Mouse (Mus musculus) limb, embryonic 11.5 days (tissue): ENCODE results near the gene Nol6. TPM values are rescaled to one million over a fixed set of nuclear protein-coding genes. Genes with fewer than 3 reads are reported as not detected.

ENCODE experiments used
- ATAC-seq: fragments of 200-750 bp; cut with Nextera tagmentation; 2 replicates; pipeline ENCODE4 v1.8.0; 2017; ENCODE audit warnings: low read depth; ENCODE audit not compliant: insufficient number of reproducible peaks, low FRiP score, low TSS enrichment
- DNase-seq: peaks from one replicate; pipeline ENCODE4 v3.0.0-alpha.2; 2015; ENCODE audit warnings: low spot score
- H3K27ac ChIP-seq: fragments of 300-500 bp; sonication (generic); replicated peaks from 2 replicates; pipeline ENCODE4 v1.5.1; 2014; ENCODE audit warnings: low read depth, mild to moderate bottlenecking, low read length
- H3K27me3 ChIP-seq: fragments of 300-500 bp; sonication (generic); 2 replicates; pipeline ENCODE4 v1.6.1; 2014; ENCODE audit warnings: mild to moderate bottlenecking, low read length, mixed read lengths; ENCODE audit not compliant: control insufficient read depth, insufficient read depth
- H3K36me3 ChIP-seq: fragments of 300-500 bp; sonication (generic); 2 replicates; pipeline ENCODE4 v1.6.1; 2014; ENCODE audit warnings: mild to moderate bottlenecking, low read length, moderate library complexity, mixed read lengths; ENCODE audit not compliant: control insufficient read depth, insufficient read depth
- H3K4me1 ChIP-seq: fragments of 300-500 bp; sonication (generic); 2 replicates; pipeline ENCODE4 v1.6.1; 2014; ENCODE audit warnings: low read length, mixed read lengths; ENCODE audit not compliant: control insufficient read depth, insufficient read depth
- H3K4me2 ChIP-seq: fragments of 300-500 bp; sonication (generic); 2 replicates; pipeline ENCODE4 v1.6.1; 2014; ENCODE audit warnings: low read depth, mild to moderate bottlenecking, moderate library complexity; ENCODE audit not compliant: severe bottlenecking
- H3K4me3 ChIP-seq: fragments of 300-500 bp; sonication (generic); 2 replicates; pipeline ENCODE4 v1.5.1; 2014; ENCODE audit warnings: low read depth, low read length
- H3K9ac ChIP-seq: fragments of 300-500 bp; sonication (generic); 2 replicates; pipeline ENCODE4 v1.6.1; 2014; ENCODE audit warnings: mild to moderate bottlenecking, low read length
- H3K9me3 ChIP-seq: fragments of 300-500 bp; sonication (generic); 2 replicates; pipeline ENCODE4 v1.6.1; 2016; ENCODE audit warnings: low read length; ENCODE audit not compliant: control insufficient read depth
- WGBS: fragments of 180-500 bp; shearing (Covaris S2); extraction: QIAGEN DNeasy Blood & Tissue Kit; methylation state at CpG from one replicate; pipeline ENCODE4 v1.1.7; 2014; 5-methylcytosine and 5-hydroxymethylcytosine counted together
- polyA plus RNA-seq: library from polyadenylated mRNA; unstranded; fragments of >200 nt; fragmentation: Nextera tagmentation; extraction: Ambion mirVana; gene quantifications from 2 replicates; pipeline ENCODE4 v1.2.1, GENCODE M21; 2014

Gene Nol6
- polyA plus RNA-seq, 1 experiment from 2014 or later, result 27.1 TPM

GRCm38 (mm10) chr4:41151186-41151585 is 26.9 kb upstream of the Nol6 start:
- 94% methylated on average over 7 of the region's 7 CpGs for WGBS
- H3K36me3 ChIP-seq, result no peaks in the 10 kb centered on the region
- no peaks in the 10 kb centered on the region for H3K9me3 ChIP-seq
- H3K4me1 ChIP-seq, result no peaks in the 10 kb centered on the region
- H3K27me3 ChIP-seq, result no peaks in the 10 kb centered on the region
- H3K4me2 ChIP-seq, result no peak overlapping the region
- H3K4me3 ChIP-seq, result no peak overlapping the region
- no peak for DNase-seq
- no peak overlapping the region for H3K27ac ChIP-seq
- no peak overlapping the region for H3K9ac ChIP-seq
- ATAC-seq, result no peak

DNA sequence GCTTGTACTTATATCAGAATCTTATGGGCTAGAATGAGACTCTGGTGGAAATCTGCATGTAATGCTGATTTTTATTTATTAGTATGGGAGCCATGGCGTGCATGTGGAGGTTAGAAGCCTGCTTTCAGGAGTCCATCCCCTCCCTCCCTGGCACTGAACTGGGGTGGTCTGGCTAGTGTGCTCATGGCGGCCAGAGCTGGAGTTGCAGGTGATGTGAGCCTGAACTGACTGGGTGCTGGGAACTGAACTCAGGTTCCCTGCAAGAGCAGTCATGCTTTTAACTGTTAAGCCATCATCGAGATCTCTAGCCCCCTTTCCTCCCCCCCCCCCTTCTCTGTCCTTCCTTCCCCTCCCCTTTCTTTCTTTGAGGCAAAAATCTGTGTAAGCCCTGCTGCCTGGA is 25.6 kb upstream of the Nol6 start:
- WGBS, result 93% methylated on average over 3 of the region's 3 CpGs
- DNase-seq (no peak), ATAC-seq (no peak)
- no peaks in the 10 kb centered on the region for H3K27me3 ChIP-seq
- no peak overlapping the region for H3K4me3 ChIP-seq
- H3K4me1 ChIP-seq, result no peaks in the 10 kb centered on the region
- no peak overlapping the region for H3K4me2 ChIP-seq
- no peak overlapping the region for H3K27ac ChIP-seq
- no peaks in the 10 kb centered on the region for H3K36me3 ChIP-seq
- H3K9ac ChIP-seq, result no peak overlapping the region
- H3K9me3 ChIP-seq, result no peaks in the 10 kb centered on the region

GRCm38 (mm10) chr4:41142601-41143000 is 18.3 kb upstream of the Nol6 start:
- WGBS, result 94% methylated on average over 2 of the region's 2 CpGs
- no peak overlapping the region for H3K27ac ChIP-seq
- no peaks in the 10 kb centered on the region for H3K27me3 ChIP-seq
- H3K4me1 ChIP-seq, result no peaks in the 10 kb centered on the region
- ATAC-seq (no peak), DNase-seq (no peak)
- no peak overlapping the region for H3K4me3 ChIP-seq
- H3K4me2 ChIP-seq, result no peak overlapping the region
- peaks cover 8% of the 10 kb centered on the region for H3K36me3 ChIP-seq
- no peaks in the 10 kb centered on the region for H3K9me3 ChIP-seq
- H3K9ac ChIP-seq, result no peak overlapping the region

- no peak overlapping the region for H3K9ac ChIP-seq
- WGBS, result 97% methylated on average over 6 of the region's 6 CpGs
- no peak for ATAC-seq
- H3K27me3 ChIP-seq, result no peaks in the 10 kb centered on the region
- H3K9me3 ChIP-seq, result no peaks in the 10 kb centered on the region
- H3K36me3 ChIP-seq, result peaks cover 8% of the 10 kb centered on the region
- no peak overlapping the region for H3K4me3 ChIP-seq
- no peak overlapping the region for H3K4me2 ChIP-seq
- DNase-seq, result no peak
- H3K27ac ChIP-seq, result no peak overlapping the region
- no peaks in the 10 kb centered on the region; the same call in 1 of the 2 replicates for H3K4me1 ChIP-seq
Measured at GRCm38 (mm10) chr4:41140174-41140875, 16.1 kb upstream of the Nol6 start.

DNA sequence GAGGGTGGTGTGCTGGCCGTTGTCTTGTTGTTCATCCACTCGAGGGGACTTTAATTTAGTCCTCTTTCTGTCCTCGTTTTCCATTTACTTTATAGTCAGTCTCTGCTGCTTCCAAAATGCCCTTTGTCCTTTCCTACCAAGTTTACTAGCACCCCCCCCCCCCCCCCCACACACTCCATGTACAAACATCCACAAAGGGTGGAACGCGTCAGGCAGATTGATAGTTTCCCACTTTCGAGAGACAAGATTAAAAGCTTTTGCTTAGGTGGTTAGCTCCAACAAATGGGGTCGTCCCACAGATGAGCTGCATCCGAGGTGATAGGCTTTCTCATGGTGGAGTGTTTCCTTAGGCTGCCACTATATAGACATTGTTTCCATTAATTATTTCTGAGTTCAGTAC is 12.6 kb upstream of the Nol6 start:
- H3K27ac ChIP-seq, result peak overlapping the region; percentile 99
- ATAC-seq (no peak), DNase-seq (no peak)
- H3K4me3 ChIP-seq, result peak overlapping the region; percentile 89
- H3K9ac ChIP-seq, result peak overlapping the region; percentile 88
- peak overlapping the region; percentile 57 for H3K4me2 ChIP-seq
- H3K9me3 ChIP-seq, result no peaks in the 10 kb centered on the region
- no peaks in the 10 kb centered on the region; the same call in 1 of the 2 replicates for H3K4me1 ChIP-seq
- H3K36me3 ChIP-seq, result peaks cover 8% of the 10 kb centered on the region
- no peaks in the 10 kb centered on the region for H3K27me3 ChIP-seq
- WGBS, result 0% methylated on average over 8 of the region's 8 CpGs

DNA sequence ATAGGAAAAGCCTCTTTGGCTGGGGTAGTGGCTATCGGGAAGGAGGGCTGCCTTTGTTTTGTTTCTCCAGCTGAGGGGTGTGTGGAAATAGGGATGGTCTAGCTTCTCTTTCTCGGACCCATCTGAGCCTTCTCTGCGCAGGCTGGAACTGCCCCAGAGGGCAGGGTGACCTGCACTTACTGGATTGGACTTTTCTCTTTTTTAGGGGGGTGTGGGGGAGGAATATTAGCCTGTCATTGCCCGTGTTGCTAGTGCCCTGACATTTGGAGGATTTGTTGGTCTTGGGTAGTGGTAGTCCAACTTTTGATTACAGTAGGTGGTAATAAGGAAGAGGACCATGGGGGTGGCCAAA is 12.2 kb upstream of the Nol6 start:
- H3K4me3 ChIP-seq, result peak overlapping the region; percentile 89
- ATAC-seq (no peak), DNase-seq (no peak)
- H3K4me1 ChIP-seq, result no peaks in the 10 kb centered on the region; the same call in 1 of the 2 replicates
- H3K4me2 ChIP-seq, result peak overlapping the region; percentile 57
- no peaks in the 10 kb centered on the region for H3K9me3 ChIP-seq
- H3K9ac ChIP-seq, result peak overlapping the region; percentile 88
- H3K27ac ChIP-seq, result peak overlapping the region; percentile 99
- H3K36me3 ChIP-seq, result peaks cover 8% of the 10 kb centered on the region
- no peaks in the 10 kb centered on the region for H3K27me3 ChIP-seq
- 0% methylated on average over 4 of the region's 4 CpGs for WGBS

- Histone ChIP-seq H3K4me3 (peak within 1 kb of the TSS; percentile 89), H3K27ac (peak within 1 kb of the TSS; percentile 99), H3K36me3 (peaks cover 8% of the 10 kb centered on the region), H3K9me3 (no peaks in the 10 kb centered on the region), H3K9ac (peak within 1 kb of the TSS; percentile 88), H3K4me2 (peak within 1 kb of the TSS; percentile 57), H3K4me1 (no peaks in the 10 kb centered on the region; the same call in 1 of the 2 replicates), H3K27me3 (no peaks in the 10 kb centered on the region)
- ATAC-seq (peak; percentile 73), DNase-seq (peak; percentile 81)
- WGBS, result under 1% methylated on average over 47 of the region's 65 CpGs
Measured at GRCm38 (mm10) chr4:41135711-41136453, 11.6 kb upstream of the Nol6 start, which contains the start of gene Ube2r2. Gene Ube2r2, plus strand, starts transcription at chr4:41135743.

DNA sequence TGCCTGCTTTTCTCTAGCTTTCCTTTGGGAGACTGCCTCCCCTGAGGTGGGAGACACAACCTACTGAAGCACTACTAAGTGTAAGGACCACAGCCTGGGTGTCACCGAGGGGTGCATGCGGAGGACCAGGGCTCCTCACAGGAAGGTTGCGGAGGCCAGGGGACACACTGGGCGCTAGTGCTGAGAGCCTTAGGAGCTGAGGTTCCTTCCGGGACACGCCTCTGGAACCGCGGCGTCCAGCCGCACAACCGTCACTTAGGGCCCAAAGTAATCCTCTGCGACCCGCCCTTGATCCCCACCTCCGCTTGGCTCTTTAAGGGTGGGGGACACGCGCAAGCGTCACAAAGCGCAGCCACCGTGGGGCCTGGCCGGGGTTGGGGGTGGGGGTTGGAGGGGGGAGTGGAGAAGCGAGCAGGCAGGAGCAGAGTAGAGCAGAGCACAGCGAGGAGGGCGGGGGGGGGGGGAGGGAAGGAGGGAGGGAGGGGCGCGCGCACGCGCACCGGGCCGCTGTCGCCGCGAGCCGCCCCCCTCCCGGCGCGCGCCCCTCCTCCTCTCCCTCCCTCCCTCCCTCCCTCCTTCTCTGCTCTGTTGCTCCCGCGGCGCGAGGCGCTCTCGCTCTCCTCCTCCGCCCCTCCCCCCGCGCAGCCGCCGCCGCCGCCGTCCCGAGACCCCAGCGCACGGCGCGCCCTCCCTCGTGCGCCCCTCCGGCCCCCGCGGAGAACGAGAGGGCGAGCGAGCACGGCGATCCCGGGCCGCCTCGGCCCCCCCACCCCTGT is 10.9 kb upstream of the Nol6 start:
- no peaks in the 10 kb centered on the region for H3K27me3 ChIP-seq
- peak overlapping the region; percentile 89 for H3K4me3 ChIP-seq
- H3K4me1 ChIP-seq, result no peaks in the 10 kb centered on the region; the same call in 1 of the 2 replicates
- peak; percentile 90 for DNase-seq
- H3K27ac ChIP-seq, result peak overlapping the region; percentile 99
- ATAC-seq, result peak; percentile 96
- H3K9ac ChIP-seq, result peak overlapping the region; percentile 88
- H3K9me3 ChIP-seq, result no peaks in the 10 kb centered on the region
- peaks cover 8% of the 10 kb centered on the region for H3K36me3 ChIP-seq
- peak overlapping the region; percentile 57 for H3K4me2 ChIP-seq
- WGBS, result under 1% methylated on average over 26 of the region's 70 CpGs
